Mouse (Mus musculus) C2C12 (cell line): ENCODE measurements around the gene Cyp2j5. TPM values are rescaled to one million over a fixed set of nuclear protein-coding genes. Genes with fewer than 3 reads are reported as not detected.
"Not testable (repeated sequence)": the region's sequence is repeated elsewhere in the genome, so short reads cannot be mapped to it uniquely, and the experiment has no call there.

Experiments used
- H3K27me3 ChIP-seq: one replicate; pipeline ENCODE4 v1.6.1; 2011; ENCODE audit not compliant: control insufficient read depth, insufficient read depth, insufficient read length
- H3K36me3 ChIP-seq: one replicate; pipeline ENCODE4 v1.6.1; 2011; ENCODE audit not compliant: control insufficient read depth, insufficient read depth
- H3K4me3 ChIP-seq: one replicate; pipeline ENCODE4 v1.5.1; 2011; ENCODE audit warnings: mild to moderate bottlenecking, control low read depth; ENCODE audit not compliant: poor library complexity, insufficient read depth, severe bottlenecking
- H3K79me2 ChIP-seq: one replicate; pipeline ENCODE4 v1.6.1; 2011; ENCODE audit not compliant: control insufficient read depth, insufficient read depth
- H3K79me3 ChIP-seq: one replicate; pipeline ENCODE4 v1.6.1; 2011; ENCODE audit warnings: low read depth, control low read depth
- H3ac ChIP-seq: one replicate; pipeline ENCODE3; 2011; ENCODE audit warnings: low read depth; ENCODE audit not compliant: control insufficient read depth, insufficient read length
- CEBPB ChIP-seq: IDR thresholded peaks from one replicate; pipeline ENCODE4 v1.6.1; 2011; ENCODE audit warnings: low read depth, mild to moderate bottlenecking, control low read depth, moderate library complexity
- CTCF ChIP-seq: IDR thresholded peaks from one replicate; pipeline ENCODE4 v1.5.1; 2011; ENCODE audit not compliant: control insufficient read depth, insufficient read depth, insufficient read length
- FOSL1 ChIP-seq: IDR thresholded peaks from one replicate; pipeline ENCODE4 v1.8.0; 2011; ENCODE audit warnings: mild to moderate bottlenecking, low read length; ENCODE audit not compliant: poor library complexity, insufficient read depth, severe bottlenecking
- MAX ChIP-seq: IDR thresholded peaks from one replicate; pipeline ENCODE4 v1.6.1; 2011; ENCODE audit warnings: mild to moderate bottlenecking, control low read depth
- MYOD1 ChIP-seq: IDR thresholded peaks from one replicate; pipeline ENCODE4 v1.6.1; 2011; ENCODE audit warnings: low read depth; ENCODE audit not compliant: control insufficient read depth, insufficient read length
- MYOG ChIP-seq: IDR thresholded peaks from one replicate; pipeline ENCODE4 v1.6.1; 2011; ENCODE audit not compliant: control insufficient read depth, insufficient read length; ENCODE audit errors: extremely low read depth
- USF1 ChIP-seq: IDR thresholded peaks from one replicate; pipeline ENCODE4 v1.6.1; 2011; ENCODE audit warnings: low read depth, mild to moderate bottlenecking, control low read depth, moderate library complexity
- polyA plus RNA-seq: library from polyadenylated mRNA; unstranded; fragments of >200 nt; fragmentation: generic; extraction: Trizol; gene quantifications from one replicate; pipeline ENCODE4 v1.2.1, GENCODE M21; 2012; ENCODE audit warnings: missing spikeins

Gene Cyp2j5
- polyA plus RNA-seq, 1 experiment = not detected

- TF ChIP-seq FOSL1 = no peak
- TF ChIP-seq CTCF = no peak
- no peak for TF ChIP-seq USF1
- no peak for TF ChIP-seq MYOD1
- no peak for TF ChIP-seq CEBPB
- TF ChIP-seq MAX = no peak
- no peak for TF ChIP-seq MYOG
- Histone ChIP-seq H3K4me3 (no peak overlapping the region), H3K27me3 (no peaks in the 10 kb centered on the region), H3K79me2 (no peaks in the 10 kb centered on the region), H3K36me3 (no peaks in the 10 kb centered on the region), H3ac (no peak overlapping the region), H3K79me3 (no peaks in the 10 kb centered on the region)
These were observed 72.2 kb downstream of the Cyp2j5 start for GRCm38 (mm10) chr4:96591791-96592150.

GRCm38 (mm10) chr4:96590911-96591790 lies 72.8 kb downstream of the Cyp2j5 start, which contains the start of gene Cyp2j9:
Gene Cyp2j9, minus strand, starts transcription at chr4:96591578.
- no peaks in the 10 kb centered on the region for H3K79me2 ChIP-seq
- no peak for TF ChIP-seq CTCF
- no peak for TF ChIP-seq USF1
- no peak for TF ChIP-seq FOSL1
- no peak for TF ChIP-seq MYOD1
- no peak for TF ChIP-seq CEBPB
- no peak for TF ChIP-seq MAX
- no peak for TF ChIP-seq MYOG
- no peaks in the 10 kb centered on the region for H3K36me3 ChIP-seq
- H3K27me3 ChIP-seq = no peaks in the 10 kb centered on the region
- no peaks in the 10 kb centered on the region for H3K79me3 ChIP-seq
- H3K4me3 ChIP-seq = no peak within 1 kb of the TSS
- no peak within 1 kb of the TSS for H3ac ChIP-seq

- H3K4me3 ChIP-seq = no peak overlapping the region
- H3ac ChIP-seq = no peak overlapping the region
- H3K79me3 ChIP-seq = no peaks in the 10 kb centered on the region
- H3K79me2 ChIP-seq = no peaks in the 10 kb centered on the region
- no peaks in the 10 kb centered on the region for H3K36me3 ChIP-seq
- TF ChIP-seq MYOD1 = no peak
- no peak for TF ChIP-seq USF1
- no peak for TF ChIP-seq MYOG
- no peak for TF ChIP-seq FOSL1
- no peak for TF ChIP-seq CTCF
- no peak for TF ChIP-seq CEBPB
- no peak for TF ChIP-seq MAX
- H3K27me3 ChIP-seq = no peaks in the 10 kb centered on the region
These were observed 82.4 kb downstream of the Cyp2j5 start for GRCm38 (mm10) chr4:96581425-96582088.

- not testable (repeated sequence) for H3K36me3 ChIP-seq, H3K27me3 ChIP-seq, H3ac ChIP-seq, H3K4me3 ChIP-seq, H3K79me2 ChIP-seq, H3K79me3 ChIP-seq
These were observed 83.6 kb downstream of the Cyp2j5 start for GRCm38 (mm10) chr4:96580351-96580750.

Other genes starting within 250 kb of the Cyp2j5 start
- gene Cyp2j8, start 156.8 kb downstream of the Cyp2j5 start, polyA plus RNA-seq = not detected
- 0.68 TPM for gene Cyp2j6, start 110.5 kb downstream of the Cyp2j5 start, polyA plus RNA-seq
- not detected for gene Cyp2j9, start 72.6 kb downstream of the Cyp2j5 start, polyA plus RNA-seq
- not detected for gene Gm12695, start 121.0 kb upstream of the Cyp2j5 start, polyA plus RNA-seq